ENCODE assay signal across 7 mouse cellular contexts in genomic region chr1:144003904-144004740, GRCm38 (mm10). TPM values are rescaled to one million over a fixed set of nuclear protein-coding genes. Genes with fewer than 3 reads are reported as not detected.
DNase-seq lines count a peak whose midpoint lies in the region; ATAC-seq lines count a peak whose summit lies in the region.

TSS of gene Rgs2 (minus strand) at chr1:144004161.

- H3K4me2 ChIP-seq in midbrain, embryonic 13.5 days (replicated peaks) = peak within 1 kb of the TSS; percentile 87

- no peaks in the 10 kb centered on the region for H3K27me3 ChIP-seq in limb, embryonic 10.5 days (ENCODE audit: low read depth, poor library complexity, severe bottlenecking)
- H3K27me3 ChIP-seq in midbrain, embryonic 13.5 days = no peaks in the 10 kb centered on the region

- ATAC-seq in granulocyte monocyte progenitor cell, adult 5-6 weeks (replicated peaks; ENCODE audit: poor library complexity, severe bottlenecking) = peak; percentile 57
- peak; percentile 99 for ATAC-seq in midbrain, embryonic 13.5 days

- DNase-seq in adrenal gland, adult 8-10 months = peak; percentile 96
- DNase-seq in embryo, embryonic 9.5 days (ENCODE audit: extremely low spot score) = peak; percentile 95
- peak; percentile 92 for DNase-seq in kidney, adult 11 months
- DNase-seq in limb, embryonic 10.5 days (ENCODE audit: low spot score) = peak; percentile 97
- DNase-seq in spleen, adult 12 weeks (ENCODE audit: low spot score) = peak; percentile 87

- H3K9me3 ChIP-seq in limb, embryonic 10.5 days (replicated peaks) = no peaks in the 10 kb centered on the region
- no peaks in the 10 kb centered on the region for H3K9me3 ChIP-seq in midbrain, embryonic 13.5 days

- under 1% methylated on average over 55 of the region's 57 CpGs for WGBS in limb, embryonic 10.5 days
- under 1% methylated on average over 55 of the region's 57 CpGs for WGBS in midbrain, embryonic 13.5 days

- peaks cover 7% of the 10 kb centered on the region for H3K36me3 ChIP-seq in limb, embryonic 10.5 days
- peaks cover 19% of the 10 kb centered on the region for H3K36me3 ChIP-seq in midbrain, embryonic 13.5 days

- peak within 1 kb of the TSS; percentile 62 for H3K4me3 ChIP-seq in limb, embryonic 10.5 days
- peak within 1 kb of the TSS; percentile 83 for H3K4me3 ChIP-seq in midbrain, embryonic 13.5 days (replicated peaks)

- peaks cover 10% of the 10 kb centered on the region; the same call in 1 of the 2 replicates for H3K4me1 ChIP-seq in limb, embryonic 10.5 days
- H3K4me1 ChIP-seq in midbrain, embryonic 13.5 days (replicated peaks) = peaks cover 45% of the 10 kb centered on the region

- H3K9ac ChIP-seq in midbrain, embryonic 13.5 days (replicated peaks) = peak within 1 kb of the TSS; percentile 86

- H3K27ac ChIP-seq in limb, embryonic 10.5 days = peak within 1 kb of the TSS; percentile 84
- peak within 1 kb of the TSS; percentile 88 for H3K27ac ChIP-seq in midbrain, embryonic 13.5 days

RNA-seq across cellular contexts. Expression of gene Rgs2, which starts in this region (rescaled TPM):
- total RNA-seq in adrenal gland, adult 8-10 months (2022) = 100 to 1,000 TPM; 180 to 417 (median 331) TPM
- 55.0 and 90.4 TPM in 2 replicates for total RNA-seq in granulocyte monocyte progenitor cell, adult 5-6 weeks (2014; fragmentation: Nextera tagmentation)
- total RNA-seq in granulocyte monocyte progenitor cell, adult 5-6 weeks (2017) = 98.1 and 98.8 TPM in 2 replicates
- polyA plus RNA-seq in limb, embryonic 10.5 days (2016; fragmentation: Nextera tagmentation; extraction: Ambion mirVana) = 20.8 and 21.7 TPM in 2 replicates
- 170 and 177 TPM in 2 replicates for polyA plus RNA-seq in midbrain, embryonic 13.5 days (2015; fragmentation: Nextera tagmentation; extraction: Ambion mirVana)

Comparison
In these comparisons a context has a peak if more than half of its experiments do, and no peak if none do; other contexts are left out.
1. Peak in every context shown above with its lines: DNase-seq, ATAC-seq, H3K4me3 ChIP-seq and H3K27ac ChIP-seq.